ENCODE assay signal across 27 mouse cellular contexts in the genomic region with DNA sequence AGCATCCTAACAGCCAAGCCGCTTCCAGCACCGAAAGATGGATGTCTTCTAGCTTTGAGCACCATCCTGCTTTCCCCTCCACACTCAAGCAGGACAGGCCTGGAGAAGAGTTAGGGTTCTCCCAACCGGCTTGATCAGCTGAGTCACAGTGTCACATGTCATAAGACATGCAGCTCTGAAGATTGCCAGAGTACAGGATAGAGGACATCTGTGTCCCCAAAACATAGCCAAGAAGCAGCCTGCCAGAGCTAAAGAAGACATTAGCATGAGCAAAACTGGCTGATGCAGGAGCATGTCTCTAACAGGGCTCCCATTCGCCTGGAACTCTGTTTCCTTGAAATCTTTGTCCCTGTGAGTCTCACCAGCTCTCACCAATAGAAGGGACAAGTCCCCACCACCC. TPM values are rescaled to one million over a fixed set of nuclear protein-coding genes. Genes with fewer than 3 reads are reported as not detected.
DNase-seq lines count a peak whose midpoint lies in the region; TF ChIP-seq lines count a peak whose summit lies in the region.
"Had no signal": no experiment of that assay in that cellular context is flagged by ENCODE, and none has a peak within 500 bp of the region (broad histone marks: within the 10 kb centered on the region; RNA-seq: fewer than 3 reads in every experiment).

No protein-coding gene starts in this region.

- no peaks in the 10 kb centered on the region for H3K36me3 ChIP-seq in heart, embryonic 10.5 days
- H3K36me3 ChIP-seq: hindbrain, embryonic 12.5 days; intestine, embryonic 15.5 days; midbrain, embryonic 15.5 days; neural tube, embryonic 12.5 days; stomach, embryonic 15.5 days had no signal

- intact Hi-C loops in left cerebral cortex, adult 2 months (cut with DNase I): no loop called here
- intact Hi-C loops in left cerebral cortex, postnatal 10 days (cut with DNase I): no loop called here
- intact Hi-C loops in heart, postnatal 10 days (cut with DNase I): no loop called here

- no peak for TF ChIP-seq CTCF in left cerebral cortex, adult 2 months (IDR thresholded peaks at IDR 0.05)

- no peak overlapping the region for H3K4me3 ChIP-seq in heart, embryonic 10.5 days
- no peak overlapping the region for H3K4me3 ChIP-seq in left cerebral cortex, adult 2 months
- H3K4me3 ChIP-seq: erythroblast, embryonic 14.5 days; hindbrain, embryonic 12.5 days; intestine, embryonic 15.5 days; midbrain, embryonic 15.5 days; neural tube, embryonic 12.5 days; stomach, embryonic 15.5 days had no signal

- DNase-seq in heart, adult 11 months: peak; percentile 97
- no peak for DNase-seq in heart, embryonic 10.5 days (ENCODE audit: low spot score)
- DNase-seq in left cerebral cortex, adult 2 months (ENCODE audit: extremely low spot score in 1 of 2, low spot score in 2 of 2): no peak
- no peak for DNase-seq in left cerebral cortex, postnatal 10 days (ENCODE audit: extremely low spot score in 1 of 2, low spot score in 2 of 2)
- DNase-seq in heart, postnatal 10 days: peak; percentile 30 to 35
- no peak for DNase-seq in ovary, adult 18-20 months (ENCODE audit: low spot score)
- no peak for DNase-seq in ovary, postnatal 14 days (ENCODE audit: low spot score)
- DNase-seq: adrenal gland, postnatal 25 days; cerebellum, adult 18-20 months; kidney, adult 2 months; kidney, postnatal 36 days; layer of hippocampus, postnatal 36 days; liver; lung, embryonic 14.5 days; lung, postnatal 14 days; right cerebral cortex, postnatal 14 days had no signal

- H3K9me3 ChIP-seq in heart, embryonic 10.5 days: no peaks in the 10 kb centered on the region
- H3K9me3 ChIP-seq: hindbrain, embryonic 12.5 days; intestine, embryonic 15.5 days; midbrain, embryonic 15.5 days; neural tube, embryonic 12.5 days; stomach, embryonic 15.5 days had no signal

- H3K4me1 ChIP-seq in heart, embryonic 10.5 days: no peaks in the 10 kb centered on the region
- H3K4me1 ChIP-seq: intestine, embryonic 15.5 days; midbrain, embryonic 15.5 days; neural tube, embryonic 12.5 days had no signal

- H3K27ac ChIP-seq in heart, embryonic 10.5 days: no peak overlapping the region
- peak overlapping the region; percentile 26; the same call in 1 of the 2 replicates for H3K27ac ChIP-seq in left cerebral cortex, adult 2 months
- H3K27ac ChIP-seq: hindbrain, embryonic 12.5 days; hindbrain, postnatal 0 days; intestine, embryonic 15.5 days; liver, embryonic 14.5 days; midbrain, embryonic 15.5 days; neural tube, embryonic 12.5 days; stomach, embryonic 15.5 days had no signal

- WGBS in heart, embryonic 10.5 days: 75% methylated on average over 4 of the region's 4 CpGs

- peaks cover 37% of the 10 kb centered on the region for H3K27me3 ChIP-seq in heart, embryonic 10.5 days (ENCODE audit: insufficient read depth, poor library complexity, severe bottlenecking)
- H3K27me3 ChIP-seq: hindbrain, embryonic 12.5 days; intestine, embryonic 15.5 days; midbrain, embryonic 15.5 days; neural tube, embryonic 12.5 days; stomach, embryonic 15.5 days had no signal

RNA-seq across cellular contexts. Expression of a gene that starts 24.1 kb away (rescaled TPM):
- 0.11 and 0.28 TPM in 2 replicates for polyA plus RNA-seq in heart, embryonic 10.5 days (2016; fragmentation: Nextera tagmentation; extraction: Ambion mirVana)
- under 1 TPM; 0.38 to 0.47 TPM for total RNA-seq in left cerebral cortex, adult 2 months (2021)
- total RNA-seq in left cerebral cortex, postnatal 10 days (2021): under 1 TPM in 1 of 2 experiments, not detected in 1; 0.11 TPM
- under 1 TPM in 1 of 2 experiments, not detected in 1; 0.07 TPM for total RNA-seq in heart, postnatal 10 days (2021)
- polyA plus RNA-seq: forebrain, embryonic 11.5 days; forebrain, embryonic 16.5 days; lung, embryonic 14.5 days; midbrain, embryonic 15.5 days; neural tube, embryonic 12.5 days had no signal

RNA-seq across cellular contexts. Expression of a gene that starts 36.5 kb away (rescaled TPM):
- polyA plus RNA-seq in heart, embryonic 10.5 days (2016; fragmentation: Nextera tagmentation; extraction: Ambion mirVana): 5.7 and 7.1 TPM in 2 replicates
- total RNA-seq in left cerebral cortex, adult 2 months (2021): 10 to 100 TPM; 68.2 to 70.6 TPM
- 10 to 100 TPM; 30.8 to 37.4 TPM for total RNA-seq in left cerebral cortex, postnatal 10 days (2021)
- 10 to 100 TPM; 18.0 to 19.5 TPM for total RNA-seq in heart, postnatal 10 days (2021)
- polyA plus RNA-seq: CD4-positive, CD25-positive, alpha-beta regulatory T cell, adult 4 months had no signal

Comparison
In these comparisons a context has a peak if more than half of its experiments do, and no peak if none do; other contexts are left out.
1. DNase-seq: peak in heart, adult 11 months (single experiment) and heart, postnatal 10 days (2 of 2); none in heart, embryonic 10.5 days (single experiment), left cerebral cortex, adult 2 months (0 of 2), left cerebral cortex, postnatal 10 days (0 of 2), ovary, adult 18-20 months (single experiment) and ovary, postnatal 14 days (single experiment).